ENCODE assay signal across 11 mouse cellular contexts in genomic region chr8:126634541-126635048, GRCm38 (mm10). TPM values are rescaled to one million over a fixed set of nuclear protein-coding genes. Genes with fewer than 3 reads are reported as not detected.
DNase-seq lines count a peak whose midpoint lies in the region; ATAC-seq lines count a peak whose summit lies in the region.
"Had no signal": no experiment of that assay in that cellular context is flagged by ENCODE, and none has a peak within 500 bp of the region (broad histone marks: within the 10 kb centered on the region; RNA-seq: fewer than 3 reads in every experiment).

No protein-coding gene starts in this region.

- H3K4me3 ChIP-seq in heart, embryonic 13.5 days, result no peak overlapping the region
- no peak overlapping the region for H3K4me3 ChIP-seq in heart, embryonic 10.5 days
- no peak overlapping the region for H3K4me3 ChIP-seq in embryonic facial prominence, embryonic 14.5 days (ENCODE audit: low read depth, low read length)
- H3K4me3 ChIP-seq: hindbrain, embryonic 10.5 days had no signal

- peaks cover 22% of the 10 kb centered on the region for H3K9me3 ChIP-seq in heart, embryonic 13.5 days
- H3K9me3 ChIP-seq in heart, embryonic 10.5 days, result peaks cover 4% of the 10 kb centered on the region; the same call in 1 of the 2 replicates
- H3K9me3 ChIP-seq in embryonic facial prominence, embryonic 14.5 days (ENCODE audit: control insufficient read depth, low read length), result peaks cover 20% of the 10 kb centered on the region

- H3K4me2 ChIP-seq in heart, embryonic 13.5 days, result no peak overlapping the region
- no peak overlapping the region for H3K4me2 ChIP-seq in embryonic facial prominence, embryonic 14.5 days (ENCODE audit: low read depth, low read length)

- H3K36me3 ChIP-seq in heart, embryonic 13.5 days, result 0 out of 2 replicates have a peak, but pooled peaks cover 2% of the 10 kb centered on the region
- H3K36me3 ChIP-seq in heart, embryonic 10.5 days, result peaks cover 3% of the 10 kb centered on the region; the same call in 1 of the 2 replicates
- H3K36me3 ChIP-seq in embryonic facial prominence, embryonic 14.5 days (ENCODE audit: control insufficient read depth, insufficient read depth, low read length), result no peaks in the 10 kb centered on the region
- H3K36me3 ChIP-seq: hindbrain, embryonic 10.5 days had no signal

- no peak for ATAC-seq in heart, embryonic 13.5 days (ENCODE audit: extremely low read depth, insufficient number of reproducible peaks, low FRiP score, low TSS enrichment)
- ATAC-seq in embryonic facial prominence, embryonic 14.5 days (ENCODE audit: low read depth), result peak; percentile 60; the same call in 1 of the 2 replicates
- ATAC-seq in megakaryocyte progenitor cell, adult 5-6 weeks (replicated peaks; ENCODE audit: poor library complexity), result no peak

- H3K27me3 ChIP-seq in heart, embryonic 13.5 days (replicated peaks), result no peaks in the 10 kb centered on the region
- H3K27me3 ChIP-seq in heart, embryonic 10.5 days (ENCODE audit: insufficient read depth, poor library complexity, severe bottlenecking), result no peaks in the 10 kb centered on the region
- H3K27me3 ChIP-seq in embryonic facial prominence, embryonic 14.5 days (replicated peaks; ENCODE audit: control insufficient read depth, insufficient read depth, low read length), result no peaks in the 10 kb centered on the region
- H3K27me3 ChIP-seq: CH12.LX had no signal

- peak overlapping the region; percentile 53; the same call in 1 of the 2 replicates for H3K27ac ChIP-seq in heart, embryonic 13.5 days (replicated peaks)
- H3K27ac ChIP-seq in heart, embryonic 10.5 days, result no peak overlapping the region
- H3K27ac ChIP-seq in embryonic facial prominence, embryonic 14.5 days (replicated peaks; ENCODE audit: low read depth, low read length), result peak overlapping the region; percentile 48
- H3K27ac ChIP-seq: hindbrain, embryonic 10.5 days had no signal

- no peak for DNase-seq in heart, embryonic 10.5 days (ENCODE audit: low spot score)
- DNase-seq in NIH3T3 (ENCODE audit: low read depth), result peak; percentile 78
- peak; percentile 74 for DNase-seq in embryonic facial prominence, embryonic 14.5 days (ENCODE audit: low spot score)
- DNase-seq in lung, postnatal 10 days, result peak; percentile 71
- DNase-seq in spleen, postnatal 4 days (ENCODE audit: low spot score in 2 of 2), result no peak
- DNase-seq: cerebellum, adult 9-11 months; spleen, adult 18-20 months had no signal

- 56% methylated on average over 6 of the region's 6 CpGs for WGBS in heart, embryonic 13.5 days
- WGBS in heart, embryonic 10.5 days, result 57% methylated on average over 6 of the region's 6 CpGs
- WGBS in embryonic facial prominence, embryonic 14.5 days, result 40% methylated on average over 6 of the region's 6 CpGs

- H3K4me1 ChIP-seq in heart, embryonic 13.5 days, result peaks cover 10% of the 10 kb centered on the region; the same call in 1 of the 2 replicates
- peaks cover 5% of the 10 kb centered on the region; the same call in 1 of the 2 replicates for H3K4me1 ChIP-seq in heart, embryonic 10.5 days
- H3K4me1 ChIP-seq in embryonic facial prominence, embryonic 14.5 days (ENCODE audit: control insufficient read depth, insufficient read depth, low read length), result peaks cover 4% of the 10 kb centered on the region; the same call in 1 of the 2 replicates
- H3K4me1 ChIP-seq: hindbrain, embryonic 10.5 days had no signal

- no peak overlapping the region for H3K9ac ChIP-seq in heart, embryonic 13.5 days
- H3K9ac ChIP-seq in embryonic facial prominence, embryonic 14.5 days (ENCODE audit: low read depth, low read length), result no peak overlapping the region

RNA-seq across cellular contexts. Expression of gene Irf2bp2, which starts 40.8 kb away (rescaled TPM):
- polyA plus RNA-seq in heart, embryonic 13.5 days (2015; fragmentation: Nextera tagmentation; extraction: Ambion mirVana), result 6.5 and 7.5 TPM in 2 replicates
- 4.6 and 6.5 TPM in 2 replicates for polyA plus RNA-seq in heart, embryonic 10.5 days (2016; fragmentation: Nextera tagmentation; extraction: Ambion mirVana)
- polyA plus RNA-seq in embryonic facial prominence, embryonic 14.5 days (2014; fragmentation: Nextera tagmentation; extraction: Ambion mirVana), result 10.6 and 10.7 TPM in 2 replicates
- total RNA-seq in megakaryocyte progenitor cell, adult 5-6 weeks (2015), result 109 and 114 TPM in 2 replicates
- 95.7 and 110 TPM in 2 replicates for total RNA-seq in megakaryocyte progenitor cell, adult 5-6 weeks (2017)

Comparison
In these comparisons a context has a peak if more than half of its experiments do, and no peak if none do; other contexts are left out.
1. DNase-seq: peak in NIH3T3 (single experiment), embryonic facial prominence, embryonic 14.5 days (single experiment) and lung, postnatal 10 days (single experiment); none in heart, embryonic 10.5 days (single experiment) and spleen, postnatal 4 days (0 of 2).